Mouse (Mus musculus) megakaryocyte, embryonic 14.5 days (primary cell): ENCODE measurements around the gene Teddm2. TPM values are rescaled to one million over a fixed set of nuclear protein-coding genes. Genes with fewer than 3 reads are reported as not detected.
"Not testable (repeated sequence)": the region's sequence is repeated elsewhere in the genome, so short reads cannot be mapped to it uniquely, and the experiment has no call there.

Experiments
- H3K27me3 ChIP-seq: replicated peaks from 2 replicates; pipeline ENCODE3; 2012; ENCODE audit warnings: inconsistent platforms
- H3K36me3 ChIP-seq: replicated peaks from 2 replicates; pipeline ENCODE3; 2012; ENCODE audit warnings: low read length, inconsistent platforms, mixed read lengths
- H3K4me1 ChIP-seq: 2 replicates; pipeline ENCODE4 v1.6.1; 2012; ENCODE audit warnings: inconsistent platforms
- H3K4me3 ChIP-seq: replicated peaks from 2 replicates; pipeline ENCODE3; 2012; ENCODE audit warnings: moderate library complexity, mild to moderate bottlenecking, inconsistent platforms
- H3K9me3 ChIP-seq: 2 replicates; pipeline ENCODE4 v1.6.1; 2012; ENCODE audit warnings: inconsistent platforms
- FLI1 ChIP-seq: IDR thresholded peaks from 2 replicates; pipeline ENCODE4 v1.6.1; 2012; ENCODE audit warnings: low read length, inconsistent platforms, mixed read lengths
- GATA1 ChIP-seq: IDR thresholded peaks from 3 replicates; pipeline ENCODE4 v1.6.1; 2012; ENCODE audit warnings: mixed read lengths, low read length, inconsistent platforms, borderline replicate concordance
- polyA plus RNA-seq: library from polyadenylated mRNA; stranded (reverse); fragments of >175 nt; gene quantifications from 2 replicates; pipeline ENCODE4 v1.2.3, GENCODE M21; 2012; ENCODE audit warnings: low replicate concordance; ENCODE audit not compliant: insufficient read depth

Teddm2 gene
- polyA plus RNA-seq, 1 experiment: 0.59 TPM

- Histone ChIP-seq H3K4me3 (no peak overlapping the region), H3K9me3 (no peaks in the 10 kb centered on the region), H3K27me3 (peaks cover 67% of the 10 kb centered on the region), H3K36me3 (no peaks in the 10 kb centered on the region), H3K4me1 (peaks cover 28% of the 10 kb centered on the region)
- TF ChIP-seq GATA1 (no peak), FLI1 (no peak)
Measured at GRCm38 (mm10) chr1:153894201-153894893, 5.7 kb downstream of the Teddm2 start.

- H3K4me3 ChIP-seq: no peak overlapping the region
- peaks cover 61% of the 10 kb centered on the region for H3K27me3 ChIP-seq
- H3K9me3 ChIP-seq: no peaks in the 10 kb centered on the region
- H3K36me3 ChIP-seq: no peaks in the 10 kb centered on the region
- H3K4me1 ChIP-seq: peaks cover 22% of the 10 kb centered on the region
- TF ChIP-seq FLI1: no peak
- no peak for TF ChIP-seq GATA1
Measured at GRCm38 (mm10) chr1:153893746-153894145, 6.3 kb downstream of the Teddm2 start.

GRCm38 (mm10) chr1:153891442-153891841 is 8.6 kb downstream of the Teddm2 start, which contains the start of gene Teddm1a:
Gene Teddm1a, plus strand, starts transcription at chr1:153891742.
- peaks cover 16% of the 10 kb centered on the region for H3K4me1 ChIP-seq
- no peak within 1 kb of the TSS for H3K4me3 ChIP-seq
- TF ChIP-seq GATA1 (no peak), FLI1 (no peak)
- H3K36me3 ChIP-seq: no peaks in the 10 kb centered on the region
- H3K27me3 ChIP-seq: peaks cover 39% of the 10 kb centered on the region
- no peaks in the 10 kb centered on the region for H3K9me3 ChIP-seq

- H3K36me3 ChIP-seq: no peaks in the 10 kb centered on the region
- H3K4me1 ChIP-seq: peaks cover 16% of the 10 kb centered on the region
- peaks cover 35% of the 10 kb centered on the region for H3K27me3 ChIP-seq
- no peaks in the 10 kb centered on the region for H3K9me3 ChIP-seq
- TF ChIP-seq FLI1 (no peak), GATA1 (no peak)
- no peak overlapping the region for H3K4me3 ChIP-seq
Measured at GRCm38 (mm10) chr1:153890121-153890520, 9.9 kb downstream of the Teddm2 start.

GRCm38 (mm10) chr1:153886024-153886633 is 13.9 kb downstream of the Teddm2 start:
- no peak overlapping the region for H3K4me3 ChIP-seq

GRCm38 (mm10) chr1:153880391-153880790 is 19.6 kb downstream of the Teddm2 start:
- not testable (repeated sequence) for H3K36me3 ChIP-seq, H3K9me3 ChIP-seq, H3K4me3 ChIP-seq

More at GRCm38 (mm10) chr1:153886024-153886633, 13.9 kb downstream of the Teddm2 start:
- Histone ChIP-seq H3K4me1 (peaks cover 3% of the 10 kb centered on the region; the same call in 1 of the 2 replicates), H3K36me3 (no peaks in the 10 kb centered on the region), H3K9me3 (no peaks in the 10 kb centered on the region), H3K27me3 (peaks cover 14% of the 10 kb centered on the region)
- no peak for TF ChIP-seq GATA1
- TF ChIP-seq FLI1: no peak

GRCm38 (mm10) chr1:153874045-153874444 is 26.0 kb downstream of the Teddm2 start, which contains the start of gene Teddm1b:
Gene Teddm1b, plus strand, starts transcription at chr1:153874345.
- Histone ChIP-seq H3K9me3 (no peaks in the 10 kb centered on the region), H3K27me3 (no peaks in the 10 kb centered on the region), H3K4me1 (no peaks in the 10 kb centered on the region), H3K36me3 (no peaks in the 10 kb centered on the region), H3K4me3 (no peak within 1 kb of the TSS)
- no peak for TF ChIP-seq FLI1
- no peak for TF ChIP-seq GATA1

More at GRCm38 (mm10) chr1:153880391-153880790, 19.6 kb downstream of the Teddm2 start:
- H3K27me3 ChIP-seq, H3K4me1 ChIP-seq: not testable (repeated sequence)

- Histone ChIP-seq H3K27me3 (peaks cover 2% of the 10 kb centered on the region), H3K4me1 (no peaks in the 10 kb centered on the region), H3K36me3 (no peaks in the 10 kb centered on the region), H3K9me3 (no peaks in the 10 kb centered on the region), H3K4me3 (no peak overlapping the region)
- TF ChIP-seq GATA1: no peak
Measured at GRCm38 (mm10) chr1:153855946-153856345, 44.1 kb downstream of the Teddm2 start.

- not testable (repeated sequence) for H3K4me3 ChIP-seq, H3K4me1 ChIP-seq, H3K9me3 ChIP-seq, H3K36me3 ChIP-seq, H3K27me3 ChIP-seq
Measured at GRCm38 (mm10) chr1:153852696-153853095, 47.3 kb downstream of the Teddm2 start.

- Histone ChIP-seq H3K27me3 (peaks cover 4% of the 10 kb centered on the region), H3K4me1 (peaks cover 5% of the 10 kb centered on the region; the same call in 1 of the 2 replicates), H3K36me3 (no peaks in the 10 kb centered on the region), H3K9me3 (no peaks in the 10 kb centered on the region), H3K4me3 (peak overlapping the region; percentile 55)
- TF ChIP-seq FLI1 (no peak), GATA1 (no peak)
Measured at GRCm38 (mm10) chr1:153846867-153847266, 53.2 kb downstream of the Teddm2 start.
